Mouse (Mus musculus): ENCODE measurements around the gene Esrrb.

GRCm38 (mm10) chr12:86336887-86337286, 24.0 kb upstream of the Esrrb start:
- TF ChIP-seq CTCF (IDR thresholded peaks at IDR 0.05; ENCODE audit: low read depth, low read length) (no peak), POLR2A (IDR thresholded peaks at IDR 0.05; ENCODE audit: borderline replicate concordance, low read depth, low read length) (no peak)

All from bone marrow macrophage, adult 2 months (primary cell).